ENCODE assay signal across 8 mouse cellular contexts in the genomic region with DNA sequence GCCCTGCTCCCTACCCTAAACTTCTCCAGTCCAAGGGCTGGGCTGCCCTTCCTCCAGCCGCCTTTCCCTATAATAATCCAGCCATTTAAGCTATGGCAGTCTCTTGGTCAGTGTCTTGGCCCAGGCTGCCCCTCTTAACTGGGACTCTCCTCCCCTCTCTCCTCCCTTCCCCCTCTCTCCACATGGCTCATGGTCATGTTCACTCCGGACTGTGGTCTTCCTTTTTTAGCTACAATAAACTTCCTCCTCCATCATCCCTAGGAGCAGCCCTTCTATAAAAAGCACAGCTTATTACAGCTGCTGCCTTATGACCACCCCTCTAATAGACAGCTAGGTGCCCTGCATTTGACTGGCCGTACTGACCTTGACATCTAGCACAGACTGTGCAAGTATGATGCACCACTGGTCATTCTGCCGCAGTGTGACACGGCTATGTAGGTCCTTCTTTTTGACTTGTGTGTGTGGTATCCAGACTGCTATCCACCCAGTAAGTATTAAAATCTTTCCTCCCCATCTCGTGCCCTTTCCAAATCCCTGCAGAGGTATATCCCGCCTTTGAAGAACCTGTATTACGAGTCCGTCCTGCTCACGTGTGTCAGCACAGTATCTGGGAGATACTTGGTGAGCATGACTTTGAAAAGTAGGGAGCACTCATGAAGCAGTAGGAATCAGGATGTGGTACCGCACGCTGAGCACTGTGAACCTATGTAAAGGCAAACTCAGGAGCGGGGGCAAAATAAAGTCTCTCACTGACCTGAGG. TPM values are rescaled to one million over a fixed set of nuclear protein-coding genes. Genes with fewer than 3 reads are reported as not detected.
DNase-seq lines count a peak whose midpoint lies in the region; ATAC-seq and TF ChIP-seq lines count a peak whose summit lies in the region.
"Had no signal": no experiment of that assay in that cellular context is flagged by ENCODE, and none has a peak within 500 bp of the region (broad histone marks: within the 10 kb centered on the region; RNA-seq: fewer than 3 reads in every experiment).

No protein-coding gene starts in this region.

- H3K27ac ChIP-seq in kidney, postnatal 0 days: peak overlapping the region; percentile 97; the same call in 1 of the 2 replicates
- peak overlapping the region; percentile 42 for H3K27ac ChIP-seq in brown adipose tissue, adult 24 weeks (replicated peaks; ENCODE audit: low read depth, low read length)
- no peak overlapping the region for H3K27ac ChIP-seq in liver, postnatal 0 days (ENCODE audit: low read depth)
- H3K27ac ChIP-seq in layer of hippocampus, adult 2 months: no peak overlapping the region

- H3K4me2 ChIP-seq in kidney, postnatal 0 days (ENCODE audit: low read length): 0 out of 2 replicates have a peak overlapping the region, but pooled peaks have one; percentile 19
- peak overlapping the region; percentile 96; the same call in 1 of the 2 replicates for H3K4me2 ChIP-seq in liver, postnatal 0 days (ENCODE audit: low read depth, low read length)

- no peak overlapping the region for H3K9ac ChIP-seq in kidney, postnatal 0 days (ENCODE audit: low read depth, low read length)
- H3K9ac ChIP-seq in liver, postnatal 0 days (replicated peaks): 0 out of 2 replicates have a peak overlapping the region, but pooled peaks have one; percentile 9

- peaks cover 18% of the 10 kb centered on the region for H3K4me1 ChIP-seq in kidney, postnatal 0 days (replicated peaks; ENCODE audit: insufficient read depth, low read length)
- peaks cover 10% of the 10 kb centered on the region for H3K4me1 ChIP-seq in brown adipose tissue, adult 24 weeks (ENCODE audit: control insufficient read depth, insufficient read depth, insufficient read length, low read length)
- H3K4me1 ChIP-seq in liver, postnatal 0 days (ENCODE audit: insufficient read depth): peaks cover 23% of the 10 kb centered on the region

- DNase-seq in kidney, postnatal 0 days (ENCODE audit: low spot score): no peak
- no peak for DNase-seq in kidney, postnatal 4 days
- peak; percentile 31 for DNase-seq in heart, adult 8-10 months (ENCODE audit: low spot score)
- DNase-seq in liver, postnatal 0 days: no peak
- DNase-seq in layer of hippocampus, adult 2 months (ENCODE audit: low spot score in 2 of 2): no peak

- TF ChIP-seq EP300 in liver, postnatal 0 days (IDR thresholded peaks at IDR 0.05; ENCODE audit: low read depth): no peak

- no peak for TF ChIP-seq CTCF in kidney, postnatal 0 days (IDR thresholded peaks at IDR 0.05; ENCODE audit: low read depth)
- no peak for TF ChIP-seq CTCF in liver, postnatal 0 days (IDR thresholded peaks at IDR 0.05; ENCODE audit: low read depth)
- no peak for TF ChIP-seq CTCF in layer of hippocampus, adult 2 months (conservative IDR thresholded peaks at IDR 0.05)

- 75% methylated on average over 13 of the region's 13 CpGs for WGBS in kidney, postnatal 0 days
- WGBS in liver, postnatal 0 days (ENCODE audit: insufficient replicate concordance): 86% methylated on average over 13 of the region's 13 CpGs

- no peaks in the 10 kb centered on the region for H3K27me3 ChIP-seq in kidney, postnatal 0 days (ENCODE audit: insufficient read depth, low read length)
- no peaks in the 10 kb centered on the region for H3K27me3 ChIP-seq in liver, postnatal 0 days (ENCODE audit: insufficient read depth, low read length)

- H3K4me3 ChIP-seq in kidney, postnatal 0 days (replicated peaks; ENCODE audit: low read depth, low read length): no peak overlapping the region
- H3K4me3 ChIP-seq in brown adipose tissue, adult 24 weeks (ENCODE audit: insufficient read depth, low read depth, low read length): no peak overlapping the region
- no peak overlapping the region for H3K4me3 ChIP-seq in liver, postnatal 0 days (ENCODE audit: low read depth, low read length)
- H3K4me3 ChIP-seq in layer of hippocampus, adult 2 months: no peak overlapping the region

- H3K36me3 ChIP-seq in kidney, postnatal 0 days (ENCODE audit: insufficient read depth, low read length): no peaks in the 10 kb centered on the region
- H3K36me3 ChIP-seq in liver, postnatal 0 days (replicated peaks; ENCODE audit: insufficient read depth, low read length): peaks cover 7% of the 10 kb centered on the region; the same call in 1 of the 2 replicates

- H3K9me3 ChIP-seq in kidney, postnatal 0 days (replicated peaks; ENCODE audit: low read length): no peaks in the 10 kb centered on the region
- no peaks in the 10 kb centered on the region for H3K9me3 ChIP-seq in liver, postnatal 0 days (ENCODE audit: low read length)

- ATAC-seq in kidney, postnatal 0 days (replicated peaks; ENCODE audit: low FRiP score, low read depth): no peak
- ATAC-seq in liver, postnatal 0 days: no peak
- ATAC-seq in activated CD4-positive, CD25-positive, alpha-beta regulatory T cell, adult 4 months: no peak

RNA-seq across cellular contexts. Expression of gene Erp29, which starts 1.6 kb away (rescaled TPM):
- polyA plus RNA-seq in kidney, postnatal 0 days (2015; fragmentation: Nextera tagmentation; extraction: Ambion mirVana): 190 and 195 TPM in 2 replicates
- 37.8 and 38.4 TPM in 2 replicates for polyA plus RNA-seq in brown adipose tissue, adult 24 weeks (2012; ENCODE audit: insufficient read depth, insufficient read length, missing spikeins)
- total RNA-seq in heart, adult 8-10 months (2022): 10 to 100 TPM; 62.1 to 66.1 (median 64.4) TPM
- polyA plus RNA-seq in liver, postnatal 0 days (2015; fragmentation: Nextera tagmentation; extraction: Ambion mirVana): 69.4 and 69.7 TPM in 2 replicates
- polyA plus RNA-seq in activated CD4-positive, CD25-positive, alpha-beta regulatory T cell, adult 4 months (2017; shearing (Covaris generic)): 10 to 100 TPM; 58.4 to 80.5 TPM
- total RNA-seq in layer of hippocampus, adult 2 months (2021): 100 to 1,000 TPM; 127 to 144 TPM

RNA-seq across cellular contexts. Expression of gene Tmem116, which starts 2.2 kb away (rescaled TPM):
- 32.7 and 36.8 TPM in 2 replicates for polyA plus RNA-seq in kidney, postnatal 0 days (2015; fragmentation: Nextera tagmentation; extraction: Ambion mirVana)
- 0.88 and 3.7 TPM in 2 replicates for polyA plus RNA-seq in brown adipose tissue, adult 24 weeks (2012; ENCODE audit: insufficient read depth, insufficient read length, missing spikeins)
- total RNA-seq in heart, adult 8-10 months (2022): 10 to 100 TPM; 12.6 to 15.1 (median 13.4) TPM
- polyA plus RNA-seq in liver, postnatal 0 days (2015; fragmentation: Nextera tagmentation; extraction: Ambion mirVana): 0.86 TPM in 2 replicates
- 1 to 10 TPM in 1 of 2 experiments, under 1 TPM in 1; 0.71 to 1.2 TPM for polyA plus RNA-seq in activated CD4-positive, CD25-positive, alpha-beta regulatory T cell, adult 4 months (2017; shearing (Covaris generic))
- total RNA-seq in layer of hippocampus, adult 2 months (2021): 1 to 10 TPM; 7.7 to 8.6 TPM

RNA-seq across cellular contexts. Expression of gene Adam1b, which starts 49.3 kb away (rescaled TPM):
- 0.12 and 0.28 TPM in 2 replicates for polyA plus RNA-seq in kidney, postnatal 0 days (2015; fragmentation: Nextera tagmentation; extraction: Ambion mirVana)
- not detected in 2 replicates for polyA plus RNA-seq in brown adipose tissue, adult 24 weeks (2012; ENCODE audit: insufficient read depth, insufficient read length, missing spikeins)
- not detected for total RNA-seq in heart, adult 8-10 months (2022)
- polyA plus RNA-seq in liver, postnatal 0 days (2015; fragmentation: Nextera tagmentation; extraction: Ambion mirVana): not detected in 2 replicates
- polyA plus RNA-seq in activated CD4-positive, CD25-positive, alpha-beta regulatory T cell, adult 4 months (2017; shearing (Covaris generic)): not detected
- total RNA-seq in layer of hippocampus, adult 2 months (2021): not detected
- polyA plus RNA-seq: embryonic facial prominence, embryonic 11.5 days had no signal

RNA-seq across cellular contexts. Expression of gene Naa25, which starts 56.2 kb away (rescaled TPM):
- 24.4 and 29.6 TPM in 2 replicates for polyA plus RNA-seq in kidney, postnatal 0 days (2015; fragmentation: Nextera tagmentation; extraction: Ambion mirVana)
- 15.3 and 19.5 TPM in 2 replicates for polyA plus RNA-seq in brown adipose tissue, adult 24 weeks (2012; ENCODE audit: insufficient read depth, insufficient read length, missing spikeins)
- total RNA-seq in heart, adult 8-10 months (2022): 10 to 100 TPM; 20.0 to 23.2 (median 20.6) TPM
- 12.5 and 12.9 TPM in 2 replicates for polyA plus RNA-seq in liver, postnatal 0 days (2015; fragmentation: Nextera tagmentation; extraction: Ambion mirVana)
- 10 to 100 TPM; 27.0 to 30.4 TPM for polyA plus RNA-seq in activated CD4-positive, CD25-positive, alpha-beta regulatory T cell, adult 4 months (2017; shearing (Covaris generic))
- 10 to 100 TPM; 37.2 to 40.9 TPM for total RNA-seq in layer of hippocampus, adult 2 months (2021)

Comparison
In these comparisons a context has a peak if more than half of its experiments do, and no peak if none do; other contexts are left out.
1. H3K27ac ChIP-seq: peak in kidney, postnatal 0 days (single experiment) and brown adipose tissue, adult 24 weeks (single experiment); none in liver, postnatal 0 days (single experiment) and layer of hippocampus, adult 2 months (single experiment).